23 mouse cellular contexts compared by ENCODE assay signal in the genomic region with DNA sequence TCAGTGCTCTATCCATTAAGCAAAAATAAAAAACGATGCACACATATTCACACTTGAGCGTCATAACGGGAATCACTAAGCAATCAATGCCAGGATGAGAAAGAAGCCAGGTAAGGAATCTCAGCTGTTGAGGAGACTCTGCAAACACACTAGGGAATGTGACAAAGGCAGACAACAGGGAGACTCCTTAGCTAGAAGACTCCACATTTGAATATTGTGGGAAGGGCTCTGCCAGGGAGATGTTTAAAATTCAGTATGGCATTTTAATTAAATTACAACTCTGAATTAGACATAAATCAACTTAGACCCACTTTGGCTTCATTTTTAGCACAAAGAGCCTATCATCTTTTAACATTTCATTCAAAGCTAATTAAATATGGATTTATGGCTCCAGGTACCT.
DNase-seq lines count a peak whose midpoint lies in the region; ATAC-seq lines count a peak whose summit lies in the region.
"Had no signal": no experiment of that assay in that cellular context is flagged by ENCODE, and none has a peak within 500 bp of the region (broad histone marks: within the 10 kb centered on the region; RNA-seq: fewer than 3 reads in every experiment).

No protein-coding gene starts in this region.

- no peaks in the 10 kb centered on the region for H3K36me3 ChIP-seq in forebrain, embryonic 16.5 days (ENCODE audit: control insufficient read depth, insufficient read depth)
- no peaks in the 10 kb centered on the region for H3K36me3 ChIP-seq in forebrain, embryonic 11.5 days (ENCODE audit: control insufficient read depth, insufficient read depth, low read length)
- H3K36me3 ChIP-seq in hindbrain, embryonic 14.5 days (replicated peaks; ENCODE audit: control insufficient read depth, insufficient read depth), result no peaks in the 10 kb centered on the region
- no peaks in the 10 kb centered on the region for H3K36me3 ChIP-seq in hindbrain, embryonic 11.5 days (ENCODE audit: control insufficient read depth, insufficient read depth, low read length)
- no peaks in the 10 kb centered on the region for H3K36me3 ChIP-seq in lung, embryonic 15.5 days
- H3K36me3 ChIP-seq in hindbrain, embryonic 16.5 days (ENCODE audit: control insufficient read depth, insufficient read depth, low read length), result no peaks in the 10 kb centered on the region
- H3K36me3 ChIP-seq: embryonic facial prominence, embryonic 12.5 days; G1E; limb, embryonic 13.5 days had no signal

- H3K9me3 ChIP-seq in forebrain, embryonic 16.5 days (ENCODE audit: control insufficient read depth, low read length), result no peaks in the 10 kb centered on the region
- no peaks in the 10 kb centered on the region for H3K9me3 ChIP-seq in forebrain, embryonic 11.5 days (ENCODE audit: control insufficient read depth, low read length)
- no peaks in the 10 kb centered on the region for H3K9me3 ChIP-seq in hindbrain, embryonic 14.5 days (ENCODE audit: control insufficient read depth, low read length)
- no peaks in the 10 kb centered on the region for H3K9me3 ChIP-seq in hindbrain, embryonic 11.5 days (ENCODE audit: control insufficient read depth, low read length)
- no peaks in the 10 kb centered on the region for H3K9me3 ChIP-seq in lung, embryonic 15.5 days
- no peaks in the 10 kb centered on the region for H3K9me3 ChIP-seq in hindbrain, embryonic 16.5 days (ENCODE audit: control insufficient read depth, low read length)
- H3K9me3 ChIP-seq: embryonic facial prominence, embryonic 12.5 days; G1E; limb, embryonic 13.5 days had no signal

- 64% methylated on average over 3 of the region's 3 CpGs for WGBS in forebrain, embryonic 16.5 days
- WGBS in forebrain, embryonic 11.5 days, result 80% methylated on average over 3 of the region's 3 CpGs
- WGBS in hindbrain, embryonic 14.5 days, result 64% methylated on average over 3 of the region's 3 CpGs
- 84% methylated on average over 3 of the region's 3 CpGs for WGBS in hindbrain, embryonic 11.5 days
- 55% methylated on average over 3 of the region's 3 CpGs for WGBS in lung, embryonic 15.5 days
- WGBS in hindbrain, embryonic 16.5 days, result 60% methylated on average over 3 of the region's 3 CpGs

- no peak overlapping the region for H3K9ac ChIP-seq in forebrain, embryonic 16.5 days (replicated peaks; ENCODE audit: low read depth, low read length)
- no peak overlapping the region for H3K9ac ChIP-seq in forebrain, embryonic 11.5 days (ENCODE audit: low read length)
- H3K9ac ChIP-seq in hindbrain, embryonic 14.5 days, result no peak overlapping the region
- H3K9ac ChIP-seq in hindbrain, embryonic 11.5 days (ENCODE audit: low read depth, low read length), result no peak overlapping the region
- H3K9ac ChIP-seq in lung, embryonic 15.5 days, result no peak overlapping the region
- H3K9ac ChIP-seq in hindbrain, embryonic 16.5 days (ENCODE audit: low read depth, low read length), result no peak overlapping the region
- H3K9ac ChIP-seq: embryonic facial prominence, embryonic 12.5 days; limb, embryonic 13.5 days had no signal

- H3K27ac ChIP-seq in forebrain, embryonic 16.5 days (ENCODE audit: low read length), result peak overlapping the region; percentile 61
- H3K27ac ChIP-seq in forebrain, embryonic 11.5 days (ENCODE audit: low read depth, low read length), result no peak overlapping the region
- peak overlapping the region; percentile 28; the same call in 1 of the 2 replicates for H3K27ac ChIP-seq in hindbrain, embryonic 14.5 days
- H3K27ac ChIP-seq in hindbrain, embryonic 11.5 days (ENCODE audit: low read depth, low read length), result no peak overlapping the region
- peak overlapping the region; percentile 65; the same call in 1 of the 2 replicates for H3K27ac ChIP-seq in lung, embryonic 15.5 days
- no peak overlapping the region for H3K27ac ChIP-seq in hindbrain, embryonic 16.5 days (ENCODE audit: low read depth, low read length)
- H3K27ac ChIP-seq: embryonic facial prominence, embryonic 12.5 days; limb, embryonic 13.5 days had no signal

- no peak for DNase-seq in forebrain, embryonic 11.5 days (ENCODE audit: low spot score)
- no peak for DNase-seq in hindbrain, embryonic 14.5 days (ENCODE audit: low spot score)
- no peak for DNase-seq in hindbrain, embryonic 11.5 days (ENCODE audit: low spot score)
- DNase-seq in lung, postnatal 36 days, result no peak
- DNase-seq in cerebellum, adult 18-20 months, result no peak
- DNase-seq: adrenal gland, postnatal 10 days; cerebellum, adult 11 months; cerebellum, adult 9-11 months; embryo, embryonic 11 days; gastrocnemius, postnatal 10 days; heart, postnatal 14 days; kidney, adult 9 months; kidney, postnatal 10 days; layer of hippocampus, adult 9-11 months; thymus, postnatal 14 days had no signal

- H3K4me2 ChIP-seq in forebrain, embryonic 16.5 days (ENCODE audit: low read length), result no peak overlapping the region
- no peak overlapping the region for H3K4me2 ChIP-seq in forebrain, embryonic 11.5 days (ENCODE audit: low read depth, low read length, severe bottlenecking)
- no peak overlapping the region for H3K4me2 ChIP-seq in hindbrain, embryonic 14.5 days (replicated peaks)
- no peak overlapping the region for H3K4me2 ChIP-seq in hindbrain, embryonic 11.5 days (replicated peaks; ENCODE audit: low read depth, low read length)
- H3K4me2 ChIP-seq in lung, embryonic 15.5 days, result no peak overlapping the region
- H3K4me2 ChIP-seq in hindbrain, embryonic 16.5 days (ENCODE audit: low read length), result no peak overlapping the region
- H3K4me2 ChIP-seq: embryonic facial prominence, embryonic 12.5 days; limb, embryonic 13.5 days; liver, embryonic 11.5 days had no signal

- H3K27me3 ChIP-seq in forebrain, embryonic 16.5 days (replicated peaks; ENCODE audit: control insufficient read depth, insufficient read depth, low read length), result no peaks in the 10 kb centered on the region
- H3K27me3 ChIP-seq in forebrain, embryonic 11.5 days (ENCODE audit: control insufficient read depth, insufficient read depth, low read length), result no peaks in the 10 kb centered on the region
- H3K27me3 ChIP-seq in hindbrain, embryonic 14.5 days (ENCODE audit: control insufficient read depth, insufficient read depth, low read length), result no peaks in the 10 kb centered on the region
- H3K27me3 ChIP-seq in hindbrain, embryonic 11.5 days (ENCODE audit: control insufficient read depth, insufficient read depth, low read length), result no peaks in the 10 kb centered on the region
- no peaks in the 10 kb centered on the region for H3K27me3 ChIP-seq in lung, embryonic 15.5 days
- no peaks in the 10 kb centered on the region for H3K27me3 ChIP-seq in hindbrain, embryonic 16.5 days (replicated peaks; ENCODE audit: control insufficient read depth, insufficient read depth, low read length)
- H3K27me3 ChIP-seq: embryonic facial prominence, embryonic 12.5 days; limb, embryonic 13.5 days had no signal

- H3K4me1 ChIP-seq in forebrain, embryonic 16.5 days (replicated peaks; ENCODE audit: control insufficient read depth, insufficient read depth, low read length), result peaks cover 15% of the 10 kb centered on the region
- H3K4me1 ChIP-seq in forebrain, embryonic 11.5 days (replicated peaks; ENCODE audit: control insufficient read depth, insufficient read depth, low read length), result peaks cover 2% of the 10 kb centered on the region; the same call in 1 of the 2 replicates
- H3K4me1 ChIP-seq in hindbrain, embryonic 14.5 days (replicated peaks; ENCODE audit: control insufficient read depth, insufficient read depth, low read length), result peaks cover 10% of the 10 kb centered on the region
- H3K4me1 ChIP-seq in hindbrain, embryonic 11.5 days (replicated peaks; ENCODE audit: control insufficient read depth, insufficient read depth, low read length), result no peaks in the 10 kb centered on the region
- peaks cover 10% of the 10 kb centered on the region for H3K4me1 ChIP-seq in lung, embryonic 15.5 days
- peaks cover 6% of the 10 kb centered on the region; the same call in 1 of the 2 replicates for H3K4me1 ChIP-seq in hindbrain, embryonic 16.5 days (ENCODE audit: control insufficient read depth, insufficient read depth, low read depth, low read length)
- H3K4me1 ChIP-seq: embryonic facial prominence, embryonic 12.5 days had no signal

- H3K4me3 ChIP-seq in forebrain, embryonic 16.5 days (replicated peaks; ENCODE audit: low read length), result no peak overlapping the region
- no peak overlapping the region for H3K4me3 ChIP-seq in forebrain, embryonic 11.5 days (ENCODE audit: low read depth, low read length)
- no peak overlapping the region for H3K4me3 ChIP-seq in hindbrain, embryonic 14.5 days (replicated peaks; ENCODE audit: low read length)
- no peak overlapping the region for H3K4me3 ChIP-seq in hindbrain, embryonic 11.5 days (ENCODE audit: low read depth, low read length)
- H3K4me3 ChIP-seq in lung, embryonic 15.5 days, result no peak overlapping the region
- H3K4me3 ChIP-seq in hindbrain, embryonic 16.5 days (ENCODE audit: low read length), result no peak overlapping the region
- H3K4me3 ChIP-seq: embryonic facial prominence, embryonic 12.5 days; limb, embryonic 13.5 days had no signal

- peak; percentile 56; the same call in 1 of the 2 replicates for ATAC-seq in forebrain, embryonic 16.5 days
- no peak for ATAC-seq in forebrain, embryonic 11.5 days (replicated peaks; ENCODE audit: low FRiP score)
- no peak for ATAC-seq in hindbrain, embryonic 14.5 days (ENCODE audit: low FRiP score)
- no peak for ATAC-seq in hindbrain, embryonic 11.5 days (ENCODE audit: low FRiP score)
- ATAC-seq in lung, embryonic 15.5 days (ENCODE audit: borderline replicate concordance, extremely low read depth, low FRiP score, low TSS enrichment), result no peak
- ATAC-seq in hindbrain, embryonic 16.5 days, result 0 out of 2 replicates have a peak, but pooled peaks have one; percentile 40
- ATAC-seq: intestine, postnatal 0 days had no signal

Comparison
In these comparisons a context has a peak if more than half of its experiments do, and no peak if none do; other contexts are left out.
1. ATAC-seq: peak in forebrain, embryonic 16.5 days (single experiment) and hindbrain, embryonic 16.5 days (single experiment); none in forebrain, embryonic 11.5 days (single experiment), hindbrain, embryonic 14.5 days (single experiment), hindbrain, embryonic 11.5 days (single experiment) and lung, embryonic 15.5 days (single experiment).
2. H3K27ac ChIP-seq: peak in forebrain, embryonic 16.5 days (single experiment), hindbrain, embryonic 14.5 days (single experiment) and lung, embryonic 15.5 days (single experiment); none in forebrain, embryonic 11.5 days (single experiment), hindbrain, embryonic 11.5 days (single experiment) and hindbrain, embryonic 16.5 days (single experiment).